Mouse (Mus musculus) forelimb bud, embryonic 11.5 days (tissue): ENCODE results near the gene Ube2z.

Source experiments
- DNase-seq: peaks from one replicate; pipeline ENCODE4 v3.0.0-alpha.2; 2012; ENCODE audit warnings: low read depth, low spot score

The Ube2z gene

GRCm38 (mm10) chr11:96006852-96007515 lies 58.2 kb downstream of the Ube2z start:
- DNase-seq, result peak; percentile 96

GRCm38 (mm10) chr11:96006367-96006851 lies 58.8 kb downstream of the Ube2z start:
- DNase-seq, result peak; percentile 60

- peak; percentile 82 for DNase-seq
These were observed 59.6 kb downstream of the Ube2z start, which contains the start of gene Igf2bp1 for GRCm38 (mm10) chr11:96005403-96006271. TSS of gene Igf2bp1 (minus strand) at chr11:96005940.

GRCm38 (mm10) chr11:96004793-96005402 lies 60.3 kb downstream of the Ube2z start:
- no peak for DNase-seq

GRCm38 (mm10) chr11:96003969-96004792 lies 61.0 kb downstream of the Ube2z start:
- DNase-seq, result no peak

- DNase-seq, result no peak
These were observed 61.9 kb downstream of the Ube2z start for GRCm38 (mm10) chr11:96003100-96003900.
